Mouse (Mus musculus): ENCODE results near the gene Ptpro. TPM values are rescaled to one million over a fixed set of nuclear protein-coding genes. Genes with fewer than 3 reads are reported as not detected.

Gene Ptpro
- polyA plus RNA-seq, 1 experiment: not detected

DNA sequence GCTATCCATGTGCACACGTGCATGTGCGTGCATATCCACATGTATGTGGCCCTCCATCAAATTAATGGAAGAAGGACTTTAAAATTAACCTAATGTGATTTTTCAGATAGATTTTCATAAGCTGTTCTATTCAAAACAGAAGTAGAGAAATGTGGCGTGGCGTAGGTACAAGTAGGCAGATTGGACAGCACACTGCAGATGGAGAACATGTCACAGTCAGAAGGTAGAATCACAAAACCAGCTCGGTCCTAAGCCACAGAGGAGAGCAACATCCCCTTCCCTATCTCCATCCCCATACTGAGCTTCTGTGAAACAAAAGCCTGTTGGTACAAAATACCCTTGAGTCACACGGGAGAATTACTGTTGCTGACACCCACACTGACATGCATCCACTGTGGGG is 34.3 kb downstream of the Ptpro start:
- Histone ChIP-seq H3K4me1 (ENCODE audit: control insufficient read depth) (no peaks in the 10 kb centered on the region), H3K9me3 (ENCODE audit: control insufficient read depth, low read length) (peaks cover 11% of the 10 kb centered on the region), H3K36me3 (ENCODE audit: control insufficient read depth) (no peaks in the 10 kb centered on the region), H3K4me3 (replicated peaks) (no peak overlapping the region), H3K27me3 (ENCODE audit: control insufficient read depth) (no peaks in the 10 kb centered on the region)
- TF ChIP-seq GATA1 (IDR thresholded peaks at IDR 0.05; ENCODE audit: low read length) (no peak), TAL1 (IDR thresholded peaks at IDR 0.05; ENCODE audit: low read length) (no peak)

DNA sequence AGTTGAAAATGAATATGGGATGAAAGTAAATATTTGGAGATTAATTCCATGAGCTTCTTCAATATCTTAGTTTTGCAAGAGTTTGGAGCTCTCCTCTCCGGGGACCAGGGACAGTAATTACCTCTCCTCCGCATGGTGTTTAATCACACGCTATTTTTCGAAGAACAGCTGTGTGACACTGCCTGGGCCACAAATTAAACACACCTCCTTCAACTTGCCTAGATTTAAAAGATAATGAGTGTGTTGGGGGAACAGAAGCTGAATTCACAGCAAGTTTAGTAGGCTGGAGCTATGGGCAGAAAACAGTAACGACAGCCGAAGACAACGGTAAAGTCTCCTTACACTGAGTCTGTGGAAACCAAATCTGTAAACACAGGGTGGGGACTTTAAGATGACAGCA is 35.7 kb downstream of the Ptpro start:
- H3K27me3 ChIP-seq (ENCODE audit: control insufficient read depth): no peaks in the 10 kb centered on the region
- no peaks in the 10 kb centered on the region for H3K4me1 ChIP-seq (ENCODE audit: control insufficient read depth)
- no peaks in the 10 kb centered on the region for H3K36me3 ChIP-seq (ENCODE audit: control insufficient read depth)
- peaks cover 11% of the 10 kb centered on the region for H3K9me3 ChIP-seq (ENCODE audit: control insufficient read depth, low read length)
- no peak for TF ChIP-seq TAL1 (IDR thresholded peaks at IDR 0.05; ENCODE audit: low read length)
- no peak for TF ChIP-seq GATA1 (IDR thresholded peaks at IDR 0.05; ENCODE audit: low read length)
- no peak overlapping the region for H3K4me3 ChIP-seq (replicated peaks)

DNA sequence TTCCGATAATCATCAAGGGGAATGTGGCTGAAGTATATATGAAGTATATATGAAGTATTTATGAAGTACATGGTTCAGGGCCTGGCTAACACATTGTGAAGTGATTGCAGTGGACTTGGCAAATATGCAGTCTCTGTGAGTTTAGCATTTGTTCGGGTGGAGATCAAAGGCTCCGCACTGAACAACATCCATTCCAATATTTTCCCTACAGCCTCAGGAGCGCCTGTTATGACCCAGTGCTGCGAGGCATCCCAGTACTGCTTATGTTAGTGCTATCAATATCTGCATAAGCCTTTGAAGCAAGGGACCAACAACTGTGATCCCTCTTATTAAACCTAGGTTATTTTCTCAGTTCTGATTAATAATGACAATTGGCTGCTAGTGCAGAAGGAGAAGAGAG is 36.1 kb downstream of the Ptpro start:
- Histone ChIP-seq H3K9me3 (ENCODE audit: control insufficient read depth, low read length) (peaks cover 11% of the 10 kb centered on the region), H3K36me3 (ENCODE audit: control insufficient read depth) (no peaks in the 10 kb centered on the region), H3K4me1 (ENCODE audit: control insufficient read depth) (no peaks in the 10 kb centered on the region), H3K27me3 (ENCODE audit: control insufficient read depth) (no peaks in the 10 kb centered on the region), H3K4me3 (replicated peaks) (no peak overlapping the region)
- TF ChIP-seq GATA1 (IDR thresholded peaks at IDR 0.05; ENCODE audit: low read length) (no peak), TAL1 (IDR thresholded peaks at IDR 0.05; ENCODE audit: low read length) (no peak)

DNA sequence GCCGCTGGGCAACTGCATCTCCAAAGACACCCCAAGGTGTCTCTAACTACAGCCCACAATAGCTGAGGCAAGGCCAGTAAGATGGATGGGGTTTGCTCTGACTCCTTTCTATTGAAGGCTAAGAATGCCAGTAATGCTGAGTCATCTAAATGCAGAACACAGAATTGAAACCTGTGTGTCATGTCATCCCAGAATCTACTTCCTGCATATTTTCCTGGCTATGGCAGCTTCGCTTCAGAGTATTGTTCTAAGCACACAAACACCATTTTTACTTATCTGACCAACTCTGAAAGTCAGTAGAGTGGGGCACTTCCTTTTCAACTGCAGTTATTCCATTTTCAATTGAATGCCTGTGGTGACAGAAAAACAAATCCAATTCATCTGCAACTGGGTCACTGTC is 40.3 kb downstream of the Ptpro start:
- Histone ChIP-seq H3K4me1 (ENCODE audit: control insufficient read depth) (no peaks in the 10 kb centered on the region), H3K9me3 (ENCODE audit: control insufficient read depth, low read length) (peaks cover 26% of the 10 kb centered on the region), H3K4me3 (replicated peaks) (no peak overlapping the region), H3K27me3 (ENCODE audit: control insufficient read depth) (no peaks in the 10 kb centered on the region), H3K36me3 (ENCODE audit: control insufficient read depth) (no peaks in the 10 kb centered on the region)
- TF ChIP-seq TAL1 (IDR thresholded peaks at IDR 0.05; ENCODE audit: low read length) (no peak), GATA1 (IDR thresholded peaks at IDR 0.05; ENCODE audit: low read length) (no peak)

DNA sequence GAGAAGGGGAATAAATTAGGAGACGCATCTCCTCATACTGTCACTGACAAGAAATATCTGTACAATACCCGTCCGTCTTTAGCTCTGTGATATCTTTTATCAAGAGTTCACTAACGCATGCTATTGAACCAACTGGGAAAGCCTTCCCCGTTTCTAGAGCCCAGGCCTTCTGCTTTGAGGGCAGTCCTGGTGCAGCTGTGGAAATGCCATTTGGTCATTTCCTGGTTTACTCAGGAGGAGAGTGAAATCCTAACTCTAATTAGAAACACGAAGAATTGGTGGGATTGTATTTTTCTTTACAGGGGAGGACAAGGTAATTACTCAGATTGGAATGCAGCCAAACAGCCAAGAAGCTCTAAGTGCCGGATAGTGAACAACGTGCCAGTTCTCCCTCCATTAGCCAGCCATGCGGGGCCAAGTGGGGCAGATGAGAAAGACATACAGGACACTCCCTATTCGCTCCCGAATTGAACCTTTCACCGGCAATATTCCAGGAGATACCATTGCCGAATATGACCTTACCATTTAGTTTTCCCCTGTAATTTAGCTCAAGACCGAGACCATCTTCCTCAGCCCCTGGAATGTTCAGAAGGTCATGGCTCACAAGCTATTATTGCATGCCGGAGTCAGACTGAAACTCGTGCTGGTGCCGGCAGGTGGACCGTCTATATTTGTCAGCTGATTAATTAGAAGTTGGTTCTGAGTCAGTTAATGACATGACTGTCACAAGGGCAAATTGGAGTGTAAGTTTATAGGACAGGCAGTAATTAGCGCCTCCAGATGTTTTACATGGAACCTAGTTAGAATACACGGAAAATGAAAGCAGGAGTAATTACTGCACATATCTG is 43.1 kb downstream of the Ptpro start:
- Histone ChIP-seq H3K4me3 (replicated peaks) (no peak overlapping the region), H3K4me1 (ENCODE audit: control insufficient read depth) (no peaks in the 10 kb centered on the region), H3K27me3 (ENCODE audit: control insufficient read depth) (no peaks in the 10 kb centered on the region), H3K36me3 (ENCODE audit: control insufficient read depth) (no peaks in the 10 kb centered on the region), H3K9me3 (ENCODE audit: control insufficient read depth, low read length) (peaks cover 23% of the 10 kb centered on the region)
- no peak for TF ChIP-seq TAL1 (IDR thresholded peaks at IDR 0.05; ENCODE audit: low read length)
- no peak for TF ChIP-seq GATA1 (IDR thresholded peaks at IDR 0.05; ENCODE audit: low read length)

DNA sequence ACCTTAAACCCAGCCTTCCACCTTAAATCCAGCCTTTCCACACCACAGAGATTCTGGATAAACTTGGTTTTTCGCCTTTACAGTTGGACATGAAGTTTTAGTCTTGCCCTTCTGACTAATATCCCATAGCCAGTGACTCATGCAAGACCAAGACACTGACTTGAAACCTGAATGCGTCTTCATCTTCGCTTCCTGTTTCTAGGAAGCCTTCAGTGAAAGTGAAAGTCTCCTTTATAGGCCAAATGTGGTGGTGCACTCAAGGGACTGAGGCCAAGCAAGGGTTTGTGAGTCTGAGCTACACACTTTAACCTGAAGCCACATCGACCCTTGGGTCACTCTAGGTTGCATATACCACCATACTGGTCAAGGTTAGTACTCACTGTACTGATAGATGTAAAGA is 50.4 kb downstream of the Ptpro start:
- Histone ChIP-seq H3K9me3 (ENCODE audit: control insufficient read depth, low read length) (peaks cover 8% of the 10 kb centered on the region), H3K4me1 (ENCODE audit: control insufficient read depth) (no peaks in the 10 kb centered on the region), H3K4me3 (replicated peaks) (no peak overlapping the region), H3K27me3 (ENCODE audit: control insufficient read depth) (no peaks in the 10 kb centered on the region), H3K36me3 (ENCODE audit: control insufficient read depth) (no peaks in the 10 kb centered on the region)
- TF ChIP-seq GATA1 (IDR thresholded peaks at IDR 0.05; ENCODE audit: low read length): no peak
- no peak for TF ChIP-seq TAL1 (IDR thresholded peaks at IDR 0.05; ENCODE audit: low read length)

DNA sequence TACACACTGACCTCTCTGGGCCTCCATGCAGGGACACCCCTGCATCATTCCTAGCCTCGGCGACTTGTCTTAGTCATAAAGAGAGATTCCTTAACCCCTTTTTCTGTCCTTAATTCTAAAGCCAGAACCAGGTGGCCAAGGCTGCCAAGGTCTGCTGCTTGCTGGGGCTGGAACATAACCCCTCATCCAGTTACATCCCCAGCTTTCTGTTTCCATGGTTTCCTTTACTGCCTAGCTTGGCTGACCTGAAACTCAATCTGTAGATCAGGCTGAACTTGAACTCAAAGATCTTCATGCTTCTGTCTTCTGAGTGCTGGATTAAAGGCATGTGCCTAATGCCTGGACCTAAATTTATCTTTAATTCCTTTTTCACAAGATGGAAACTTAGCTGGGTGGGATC is 51.7 kb downstream of the Ptpro start:
- Histone ChIP-seq H3K27me3 (ENCODE audit: control insufficient read depth) (no peaks in the 10 kb centered on the region), H3K4me1 (ENCODE audit: control insufficient read depth) (no peaks in the 10 kb centered on the region), H3K36me3 (ENCODE audit: control insufficient read depth) (no peaks in the 10 kb centered on the region), H3K4me3 (replicated peaks) (no peak overlapping the region), H3K9me3 (ENCODE audit: control insufficient read depth, low read length) (peaks cover 8% of the 10 kb centered on the region)
- TF ChIP-seq GATA1 (IDR thresholded peaks at IDR 0.05; ENCODE audit: low read length) (no peak), TAL1 (IDR thresholded peaks at IDR 0.05; ENCODE audit: low read length) (no peak)

DNA sequence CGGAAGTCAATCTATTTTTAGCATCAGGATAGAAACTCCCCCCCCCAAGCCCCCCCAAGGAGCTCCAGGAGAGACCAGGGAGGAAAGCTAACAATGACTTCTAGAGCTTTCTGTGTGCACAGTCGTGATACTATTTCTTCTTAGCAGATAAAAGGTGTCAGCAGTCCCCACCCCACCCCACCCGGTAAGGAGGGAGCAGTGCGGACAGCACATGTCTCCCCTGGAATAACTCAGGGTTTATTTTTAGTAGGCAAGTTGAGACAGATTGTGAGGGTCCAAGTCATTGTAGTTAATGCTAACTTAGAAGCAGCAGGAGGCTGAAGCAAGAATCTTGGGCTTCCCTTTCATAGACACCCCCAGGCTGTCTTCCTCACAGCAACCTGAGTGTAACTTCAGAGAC is 63.1 kb downstream of the Ptpro start:
- Histone ChIP-seq H3K4me1 (ENCODE audit: control insufficient read depth) (no peaks in the 10 kb centered on the region), H3K4me3 (replicated peaks) (no peak overlapping the region), H3K36me3 (ENCODE audit: control insufficient read depth) (no peaks in the 10 kb centered on the region), H3K27me3 (ENCODE audit: control insufficient read depth) (no peaks in the 10 kb centered on the region), H3K9me3 (ENCODE audit: control insufficient read depth, low read length) (peaks cover 14% of the 10 kb centered on the region)
- TF ChIP-seq GATA1 (IDR thresholded peaks at IDR 0.05; ENCODE audit: low read length): no peak
- TF ChIP-seq TAL1 (IDR thresholded peaks at IDR 0.05; ENCODE audit: low read length): no peak

DNA sequence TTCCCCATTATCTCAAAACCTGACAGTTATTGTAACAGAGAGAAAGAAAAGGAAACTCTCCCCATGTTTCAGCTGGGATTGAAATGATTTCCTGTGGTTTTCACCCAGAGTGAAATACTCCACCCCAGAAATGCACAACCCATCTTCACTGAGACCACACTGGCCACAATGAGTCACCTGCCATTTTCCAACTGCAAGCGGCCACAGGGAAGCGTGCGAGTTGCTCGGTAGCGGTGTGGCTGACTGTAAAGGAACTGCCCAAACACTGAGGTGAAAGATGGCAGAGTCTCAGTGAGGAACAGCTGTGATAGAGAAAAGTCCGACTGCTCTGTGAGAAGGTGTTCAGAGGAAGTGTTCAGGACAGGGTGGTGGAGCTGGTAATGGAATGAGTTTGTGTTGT is 64.2 kb downstream of the Ptpro start:
- Histone ChIP-seq H3K4me1 (ENCODE audit: control insufficient read depth) (no peaks in the 10 kb centered on the region), H3K4me3 (replicated peaks) (no peak overlapping the region)

More for the DNA sequence above, 64.2 kb downstream of the Ptpro start:
- no peak for TF ChIP-seq TAL1 (IDR thresholded peaks at IDR 0.05; ENCODE audit: low read length)
- TF ChIP-seq GATA1 (IDR thresholded peaks at IDR 0.05; ENCODE audit: low read length): no peak
- Histone ChIP-seq H3K36me3 (ENCODE audit: control insufficient read depth) (no peaks in the 10 kb centered on the region), H3K27me3 (ENCODE audit: control insufficient read depth) (no peaks in the 10 kb centered on the region), H3K9me3 (ENCODE audit: control insufficient read depth, low read length) (peaks cover 10% of the 10 kb centered on the region; the same call in 1 of the 2 replicates)
